Mouse (Mus musculus) MEL (cell line): ENCODE data around the gene Mrpl2. TPM values are rescaled to one million over a fixed set of nuclear protein-coding genes. Genes with fewer than 3 reads are reported as not detected.
A peak's percentile ranks its signal among the peaks of the same experiment; 100 is the strongest.

Experiments
- DNase-seq: peaks from one replicate; pipeline ENCODE4 v3.0.0; 2011; ENCODE audit warnings: low read depth, low spot score
- H3K27ac ChIP-seq: 2 replicates; pipeline ENCODE4 v1.5.1; 2012; ENCODE audit warnings: low read depth, mild to moderate bottlenecking, control low read depth, low read length, moderate library complexity; ENCODE audit not compliant: control insufficient read depth
- H3K27me3 ChIP-seq, 2 experiments: fragments of 150-350 bp in 1 of 2; sonication (generic) in 1 of 2; 2 replicates each; pipeline ENCODE4 v1.6.1; 2012; ENCODE audit warnings: low read length in 2 of 2, mild to moderate bottlenecking in 2 of 2, improper control_type of control experiment in 1 of 2, moderate library complexity in 1 of 2; ENCODE audit not compliant: insufficient read depth in 2 of 2, control insufficient read depth in 1 of 2
- H3K36me3 ChIP-seq, 2 experiments: 2 replicates each; pipeline ENCODE4 v1.6.1; 2012 to 2014; ENCODE audit warnings: low read length in 2 of 2, improper control_type of control experiment in 1 of 2, inconsistent platforms in 1 of 2, mild to moderate bottlenecking in 1 of 2; ENCODE audit not compliant: insufficient read depth in 2 of 2, control insufficient read depth in 1 of 2
- H3K4me1 ChIP-seq, 2 experiments: fragments of 150-350 bp in 1 of 2; sonication (generic) in 1 of 2; 2 replicates each; pipeline ENCODE4 v1.6.1; 2012; ENCODE audit warnings: low read length in 2 of 2, improper control_type of control experiment in 1 of 2, mild to moderate bottlenecking in 1 of 2; ENCODE audit not compliant: insufficient read depth in 2 of 2, control insufficient read depth in 1 of 2
- H3K4me3 ChIP-seq, 2 experiments: fragments of 150-350 bp in 1 of 2; sonication (generic) in 1 of 2; 2 replicates each; pipeline ENCODE4 v1.5.1; 2012; ENCODE audit warnings: low read depth in 2 of 2, low read length in 2 of 2, mild to moderate bottlenecking in 2 of 2, moderate library complexity in 2 of 2, control low read depth in 1 of 2, improper control_type of control experiment in 1 of 2; ENCODE audit not compliant: control insufficient read depth in 1 of 2, insufficient read depth in 1 of 2
- H3K79me2 ChIP-seq: 2 replicates; pipeline ENCODE4 v1.6.1; 2012; ENCODE audit warnings: mild to moderate bottlenecking, low read length, moderate library complexity; ENCODE audit not compliant: control insufficient read depth, poor library complexity, insufficient read depth
- H3K9ac ChIP-seq: 2 replicates; pipeline ENCODE4 v1.6.1; 2012; ENCODE audit warnings: low read depth, mild to moderate bottlenecking, control low read depth, low read length, moderate library complexity; ENCODE audit not compliant: control insufficient read depth, poor library complexity, severe bottlenecking
- H3K9me3 ChIP-seq: fragments of 150-350 bp; sonication (generic); replicated peaks from 2 replicates; pipeline ENCODE4 v1.6.1; 2012; ENCODE audit warnings: mild to moderate bottlenecking, low read length, improper control_type of control experiment, moderate library complexity; ENCODE audit not compliant: insufficient read depth
- BHLHE40 ChIP-seq: IDR thresholded peaks from 2 replicates; pipeline ENCODE4 v1.6.1; 2012; ENCODE audit warnings: low read depth, mild to moderate bottlenecking, inconsistent platforms, low read length, improper control_type of control experiment, borderline replicate concordance
- CHD2 ChIP-seq: IDR thresholded peaks from 2 replicates; pipeline ENCODE4 v1.6.1; 2011; ENCODE audit warnings: low read length, improper control_type of control experiment
- E2F4 ChIP-seq: IDR thresholded peaks from 2 replicates; pipeline ENCODE4 v1.6.1; 2011; ENCODE audit warnings: low read depth, low read length, improper control_type of control experiment, borderline replicate concordance
- ELF1 ChIP-seq: IDR thresholded peaks from 2 replicates; pipeline ENCODE4 v1.6.1; 2014; ENCODE audit warnings: low read depth, mild to moderate bottlenecking, inconsistent platforms, low read length, improper control_type of control experiment, moderate library complexity
- ETS1 ChIP-seq: IDR thresholded peaks from 2 replicates; pipeline ENCODE4 v1.6.1; 2012; ENCODE audit warnings: low read depth, mild to moderate bottlenecking, inconsistent platforms, low read length, improper control_type of control experiment, moderate library complexity
- HCFC1 ChIP-seq: IDR thresholded peaks from 2 replicates; pipeline ENCODE4 v1.6.1; 2012; ENCODE audit warnings: low read depth, mild to moderate bottlenecking, inconsistent platforms, low read length, improper control_type of control experiment, moderate library complexity
- MAFK ChIP-seq: IDR thresholded peaks from 2 replicates; pipeline ENCODE4 v1.6.1; 2011; ENCODE audit warnings: low read depth, mild to moderate bottlenecking, low read length, improper control_type of control experiment, borderline replicate concordance
- MAX ChIP-seq: IDR thresholded peaks from 2 replicates; pipeline ENCODE4 v1.6.1; 2011; ENCODE audit warnings: low read length, improper control_type of control experiment
- MEF2A ChIP-seq: IDR thresholded peaks from 2 replicates; pipeline ENCODE4 v1.6.1; 2014; ENCODE audit warnings: low read depth, mild to moderate bottlenecking, inconsistent platforms, low read length, improper control_type of control experiment; ENCODE audit not compliant: poor library complexity, insufficient replicate concordance, severe bottlenecking; ENCODE audit errors: extremely low read depth
- MXI1 ChIP-seq: IDR thresholded peaks from 2 replicates; pipeline ENCODE4 v1.6.1; 2011; ENCODE audit warnings: mild to moderate bottlenecking, low read depth, low read length, improper control_type of control experiment
- MYC ChIP-seq: IDR thresholded peaks from 2 replicates; pipeline ENCODE4 v1.6.1; 2011; ENCODE audit warnings: low read depth, mild to moderate bottlenecking, low read length, improper control_type of control experiment, moderate library complexity
- NELFE ChIP-seq: IDR thresholded peaks from 2 replicates; pipeline ENCODE4 v1.6.1; 2011; ENCODE audit warnings: low read depth, low read length, improper control_type of control experiment
- POLR2A ChIP-seq, 2 experiments: IDR thresholded peaks; 2 replicates each; pipeline ENCODE4 v1.6.1; 2011 to 2012; ENCODE audit warnings: low read length in 2 of 2, mild to moderate bottlenecking in 2 of 2, control low read depth in 1 of 2, improper control_type of control experiment in 1 of 2, low read depth in 1 of 2, moderate library complexity in 1 of 2; ENCODE audit not compliant: control insufficient read depth in 1 of 2, insufficient read depth in 1 of 2, poor library complexity in 1 of 2
- POLR2AphosphoS2 ChIP-seq: IDR thresholded peaks from 2 replicates; pipeline ENCODE4 v1.6.1; 2011; ENCODE audit warnings: low read length, improper control_type of control experiment
- RCOR1 ChIP-seq: IDR thresholded peaks from 2 replicates; pipeline ENCODE4 v1.6.1; 2012; ENCODE audit warnings: low read depth, mild to moderate bottlenecking, inconsistent platforms, low read length, improper control_type of control experiment
- SIN3A ChIP-seq: IDR thresholded peaks from 2 replicates; pipeline ENCODE4 v1.6.1; 2012; ENCODE audit warnings: low read length, improper control_type of control experiment, inconsistent platforms
- SMC3 ChIP-seq: IDR thresholded peaks from 2 replicates; pipeline ENCODE4 v1.6.1; 2011; ENCODE audit warnings: low read depth, low read length, improper control_type of control experiment
- TBP ChIP-seq: IDR thresholded peaks from 2 replicates; pipeline ENCODE4 v1.8.0; 2011; ENCODE audit warnings: low read depth, low read length, improper control_type of control experiment
- TCF12 ChIP-seq: IDR thresholded peaks from 2 replicates; pipeline ENCODE4 v1.6.1; 2014; ENCODE audit warnings: low read depth, mild to moderate bottlenecking, inconsistent platforms, low read length, improper control_type of control experiment, moderate library complexity
- USF1 ChIP-seq: IDR thresholded peaks from 2 replicates; pipeline ENCODE4 v1.6.1; 2014; ENCODE audit warnings: low read depth, mild to moderate bottlenecking, inconsistent platforms, low read length, improper control_type of control experiment, moderate library complexity
- USF2 ChIP-seq, 2 experiments: IDR thresholded peaks; 2 replicates each; pipeline ENCODE4 v1.6.1; 2011 to 2012; ENCODE audit warnings: improper control_type of control experiment in 2 of 2, low read length in 2 of 2, borderline replicate concordance in 1 of 2, inconsistent platforms in 1 of 2, low read depth in 1 of 2, mild to moderate bottlenecking in 1 of 2; ENCODE audit not compliant: insufficient read depth in 1 of 2
- ZC3H11A ChIP-seq: IDR thresholded peaks from 2 replicates; pipeline ENCODE4 v1.6.1; 2012; ENCODE audit warnings: low read depth, mild to moderate bottlenecking, inconsistent platforms, low read length, improper control_type of control experiment
- ZMIZ1 ChIP-seq: IDR thresholded peaks from 2 replicates; pipeline ENCODE4 v1.6.1; 2012; ENCODE audit warnings: low read depth, mild to moderate bottlenecking, inconsistent platforms, low read length, improper control_type of control experiment, moderate library complexity
- polyA plus RNA-seq, 2 experiments: library from polyadenylated mRNA; stranded (reverse) in 1 of 2; unstranded in 1 of 2; fragments of >175 nt in 1 of 2; fragments of >200 nt in 1 of 2; gene quantifications; 2 replicates each; pipeline versions ENCODE4 v1.2.1 to v1.2.4; 2012; ENCODE audit warnings: low replicate concordance in 2 of 2, low read depth in 1 of 2; ENCODE audit not compliant: insufficient read length in 2 of 2, insufficient read depth in 1 of 2, missing spikeins in 1 of 2
- total RNA-seq: library from RNA; depleted of rRNA; stranded (reverse); fragments of 300-350 nt; gene quantifications from 2 replicates; pipeline ENCODE4 v1.2.3, GENCODE M21; 2012

Gene Mrpl2
- total and polyA plus RNA-seq, 3 experiments = 207 to 237 TPM; not detected in 1

GRCm38 (mm10) chr17:46644916-46645475, 1.0 kb upstream of the Mrpl2 start:
- H3K27me3 ChIP-seq = no peaks in the 10 kb centered on the region
- no peaks in the 10 kb centered on the region for H3K9me3 ChIP-seq
- peaks cover 0 to 8% of the 10 kb centered on the region in 2 experiments; a peak in 1 of 4 replicates for H3K4me1 ChIP-seq
- H3K36me3 ChIP-seq = peaks cover 0 to 7% of the 10 kb centered on the region in 2 experiments; a peak in 2 of 4 replicates
- peak overlapping the region; percentile 70 to 72 for H3K4me3 ChIP-seq
- no peak for DNase-seq
- TF ChIP-seq ETS1 (no peak), MYC (no peak), RCOR1 (no peak), ELF1 (no peak), USF2 (IDR thresholded peaks at IDR 0.05; ENCODE audit: borderline replicate concordance in 1 of 2, insufficient read depth in 1 of 2, low read depth in 1 of 2, low read length in 2 of 2) (no peak), POLR2A (IDR thresholded peaks at IDR 0.05; ENCODE audit: control insufficient read depth in 1 of 2, insufficient read depth in 1 of 2, low read depth in 1 of 2, low read length in 2 of 2, poor library complexity in 1 of 2) (no peak), ZC3H11A (no peak), BHLHE40 (no peak), SMC3 (no peak), E2F4 (no peak), ZMIZ1 (no peak), MEF2A (no peak), MAFK (no peak), NELFE (no peak), POLR2AphosphoS2 (no peak), TCF12 (no peak)
- no peak overlapping the region for H3K27ac ChIP-seq
- H3K9ac ChIP-seq = peak overlapping the region; percentile 65
- H3K79me2 ChIP-seq = peaks cover 7% of the 10 kb centered on the region

- TF ChIP-seq ZMIZ1 (no peak), CHD2 (0 out of 2 replicates have a peak, but pooled peaks have one; percentile 6), POLR2A (IDR thresholded peaks at IDR 0.05; ENCODE audit: control insufficient read depth in 1 of 2, insufficient read depth in 1 of 2, low read depth in 1 of 2, low read length in 2 of 2, poor library complexity in 1 of 2) (peak in 1 of 2 experiments; percentile 96; a peak in 2 of 4 replicates), MYC (peak; percentile 87), USF2 (IDR thresholded peaks at IDR 0.05; ENCODE audit: borderline replicate concordance in 1 of 2, insufficient read depth in 1 of 2, low read depth in 1 of 2, low read length in 2 of 2) (peak; percentile 80 to 83), MXI1 (peak; percentile 77), SIN3A (peak; percentile 65; the same call in 1 of the 2 replicates), TBP (0 out of 2 replicates have a peak, but pooled peaks have one; percentile 27), USF1 (peak; percentile 89), BHLHE40 (peak; percentile 82), HCFC1 (no peak), ZC3H11A (no peak), MAX (peak; percentile 61; the same call in 1 of the 2 replicates)
- TF ChIP-seq, all 39 proteins: peak for 10
- no peaks in the 10 kb centered on the region for H3K27me3 ChIP-seq
- peaks cover 5 to 12% of the 10 kb centered on the region in 2 experiments; a peak in 3 of 4 replicates for H3K4me1 ChIP-seq
- no peak for DNase-seq
- H3K9ac ChIP-seq = peak overlapping the region; percentile 96
- H3K27ac ChIP-seq = peak overlapping the region; percentile 73
- H3K36me3 ChIP-seq = peaks cover 0 to 7% of the 10 kb centered on the region in 2 experiments; a peak in 2 of 4 replicates
- H3K4me3 ChIP-seq = peak overlapping the region; percentile 88 to 98
- H3K9me3 ChIP-seq = no peaks in the 10 kb centered on the region
- peaks cover 14% of the 10 kb centered on the region for H3K79me2 ChIP-seq
Observed at GRCm38 (mm10) chr17:46646322-46646662, 263 bp downstream of the Mrpl2 start.
